Mouse (Mus musculus): Measurements from ENCODE around the gene Dnah5.
"Not testable (repeated sequence)": the region's sequence is repeated elsewhere in the genome, so short reads cannot be mapped to it uniquely, and the experiment has no call there.

The Dnah5 gene

DNA sequence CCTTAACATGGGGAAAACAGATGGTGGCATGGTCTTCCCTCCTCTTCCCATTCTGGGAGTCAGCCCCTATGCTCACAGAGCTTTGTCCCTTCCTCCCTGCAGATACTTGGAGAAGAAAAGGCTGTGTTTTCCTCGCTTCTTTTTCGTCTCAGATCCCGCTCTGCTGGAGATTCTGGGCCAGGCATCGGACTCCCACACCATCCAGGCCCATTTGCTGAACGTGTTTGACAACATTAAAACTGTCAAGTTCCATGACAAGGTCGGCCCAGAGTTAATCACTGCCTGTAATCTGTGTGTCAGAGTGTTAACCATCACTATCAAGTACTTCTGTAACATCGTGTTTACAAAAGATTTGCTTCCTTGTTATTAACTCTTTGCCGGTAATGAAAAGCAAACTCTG, 103.6 kb downstream of the Dnah5 start:
- no peak for DNase-seq (ENCODE audit: low read depth)

DNA sequence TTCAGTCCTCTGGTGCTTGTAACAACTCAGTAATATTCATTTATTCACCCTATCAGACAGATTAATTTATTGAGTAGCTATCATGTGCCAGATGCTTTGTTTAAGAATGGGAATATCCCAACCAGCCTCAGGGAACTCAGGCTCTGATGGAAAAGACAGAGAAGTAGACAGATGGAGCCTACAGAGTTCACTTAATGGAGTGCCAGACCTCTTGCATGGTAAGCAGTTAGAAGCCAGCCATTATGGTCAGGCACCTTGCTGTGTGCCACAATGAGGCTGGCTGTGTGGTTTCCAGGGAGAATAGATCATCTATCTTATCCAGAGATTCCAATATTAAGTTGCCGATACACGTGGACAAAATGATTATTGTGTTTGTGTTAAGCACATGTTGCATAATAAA, 104.3 kb downstream of the Dnah5 start:
- no peak for DNase-seq (ENCODE audit: low read depth)

DNA sequence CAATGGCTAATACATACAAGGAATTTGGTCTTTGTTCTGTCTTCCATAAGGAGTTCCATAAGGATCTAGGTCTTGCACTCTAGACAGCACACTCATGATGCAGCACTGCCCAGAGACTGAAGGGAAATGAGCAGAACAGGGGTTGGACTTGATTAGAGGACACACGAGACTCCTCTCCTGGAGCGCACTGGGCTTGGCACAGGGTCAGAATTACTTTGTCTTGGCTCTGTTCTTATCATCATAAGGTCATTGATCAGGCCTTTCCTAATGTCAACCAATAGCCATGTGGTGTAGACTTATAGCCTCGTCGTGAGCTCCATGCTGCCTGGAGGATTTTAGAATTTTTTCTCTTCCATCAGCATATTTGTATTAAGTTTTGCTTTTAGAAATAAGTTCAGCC, 107.0 kb downstream of the Dnah5 start:
- no peak for DNase-seq (ENCODE audit: low read depth)

DNA sequence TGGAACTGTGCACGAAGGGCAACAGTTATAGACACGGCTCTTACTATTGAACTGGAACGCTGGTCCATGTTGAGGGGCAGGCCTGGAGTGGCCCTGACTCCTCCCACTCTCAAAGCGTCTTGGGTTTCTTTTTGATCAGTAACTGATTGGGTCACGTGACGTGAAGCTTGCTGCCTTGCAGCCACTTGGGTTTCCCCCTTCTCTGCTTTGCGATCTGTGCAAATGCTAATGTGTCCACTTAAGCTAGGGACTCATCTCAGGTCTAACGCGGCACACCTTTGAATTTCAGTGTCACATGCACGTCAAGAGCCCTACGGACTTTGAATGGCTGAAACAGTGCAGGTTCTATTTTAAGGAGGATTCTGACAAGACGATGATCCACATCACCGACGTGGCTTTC, 109.9 kb downstream of the Dnah5 start:
- no peak for DNase-seq (ENCODE audit: low read depth)

DNA sequence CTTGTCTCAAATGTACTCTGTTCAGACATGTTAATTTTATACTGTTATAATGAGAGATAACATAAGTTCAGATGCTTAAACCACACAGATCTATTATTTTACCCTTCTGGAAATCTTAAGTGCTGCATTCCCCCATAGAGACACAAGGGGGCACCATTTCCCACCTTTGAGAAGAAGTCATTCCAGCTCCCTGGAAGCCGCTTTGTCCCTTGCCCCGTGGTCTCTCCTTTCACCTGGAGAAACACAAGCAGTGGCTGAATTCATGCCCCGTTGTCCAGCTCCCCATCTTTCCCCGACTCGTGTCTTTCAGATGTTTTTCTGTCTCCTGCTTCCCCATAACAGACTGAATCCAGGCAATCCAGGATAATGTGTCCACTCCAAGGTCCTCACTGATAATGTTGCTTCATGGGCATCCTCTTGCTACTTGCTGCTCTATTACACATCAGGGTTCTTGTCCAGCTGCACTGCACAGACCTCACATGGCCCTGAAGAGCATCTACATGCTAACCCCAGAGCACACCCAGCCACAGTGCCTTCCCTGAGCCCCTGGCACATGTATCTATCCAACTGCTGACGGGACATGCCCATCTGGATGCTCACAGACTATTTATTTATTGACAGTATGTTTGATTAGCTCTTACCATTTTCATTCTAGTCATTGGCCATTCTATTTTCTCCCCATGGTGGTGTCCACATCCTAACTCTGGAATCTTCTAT, 112.4 kb downstream of the Dnah5 start:
- DNase-seq (ENCODE audit: low read depth), result no peak

DNA sequence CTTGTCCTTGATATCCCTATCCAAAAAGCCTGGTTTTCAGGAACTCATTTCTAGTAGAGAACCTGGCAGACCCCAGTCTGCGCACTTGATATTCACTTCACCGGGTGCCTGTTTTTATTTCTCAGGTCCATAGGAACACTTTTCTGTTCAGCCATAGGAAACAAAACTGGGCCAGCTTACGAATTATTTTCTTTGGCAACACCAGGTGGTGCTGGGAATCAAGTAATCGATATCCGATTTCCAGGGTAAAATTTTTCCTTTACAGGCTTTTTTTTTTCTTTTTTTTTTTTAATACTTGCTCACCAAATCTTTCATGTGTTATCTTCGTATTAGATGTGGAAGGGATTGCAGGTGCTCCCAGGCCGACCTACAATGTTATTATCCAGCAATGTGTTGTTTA, 119.0 kb downstream of the Dnah5 start:
- no peak for DNase-seq (ENCODE audit: low read depth)

DNA sequence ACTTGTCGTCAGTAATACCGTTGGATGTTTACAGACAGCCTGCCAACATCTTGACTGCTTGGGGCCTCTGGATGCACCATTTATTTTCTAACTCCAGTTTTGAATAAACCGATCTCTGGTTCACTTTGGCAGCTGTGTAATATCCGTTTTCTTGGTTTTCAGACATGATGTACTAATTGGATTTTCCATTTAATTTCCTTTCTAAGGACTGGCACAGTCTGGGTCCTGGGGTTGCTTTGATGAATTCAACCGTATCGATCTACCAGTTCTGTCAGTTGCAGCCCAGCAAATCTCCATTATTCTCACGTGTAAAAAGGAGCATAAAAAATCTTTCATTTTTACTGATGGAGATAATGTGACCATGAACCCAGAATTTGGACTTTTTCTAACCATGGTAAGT, 123.4 kb downstream of the Dnah5 start:
- DNase-seq (ENCODE audit: low read depth), result no peak

DNA sequence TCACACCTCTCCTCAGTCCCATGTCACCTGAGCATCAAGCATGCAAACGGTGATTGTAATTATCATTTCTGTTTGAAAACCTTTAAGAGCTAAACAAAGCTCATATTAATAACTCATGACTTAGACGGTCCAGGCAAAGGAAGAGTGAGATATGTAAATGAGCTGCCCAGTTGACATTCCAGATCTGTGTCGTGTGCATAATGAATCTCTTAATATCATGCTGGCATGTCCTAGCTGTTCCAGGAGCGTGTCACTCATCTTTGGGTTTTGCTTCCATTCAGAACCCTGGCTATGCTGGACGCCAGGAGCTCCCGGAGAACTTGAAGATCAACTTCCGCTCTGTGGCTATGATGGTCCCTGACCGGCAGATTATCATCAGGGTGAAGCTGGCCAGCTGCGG, 123.9 kb downstream of the Dnah5 start:
- no peak for DNase-seq (ENCODE audit: low read depth)

DNA sequence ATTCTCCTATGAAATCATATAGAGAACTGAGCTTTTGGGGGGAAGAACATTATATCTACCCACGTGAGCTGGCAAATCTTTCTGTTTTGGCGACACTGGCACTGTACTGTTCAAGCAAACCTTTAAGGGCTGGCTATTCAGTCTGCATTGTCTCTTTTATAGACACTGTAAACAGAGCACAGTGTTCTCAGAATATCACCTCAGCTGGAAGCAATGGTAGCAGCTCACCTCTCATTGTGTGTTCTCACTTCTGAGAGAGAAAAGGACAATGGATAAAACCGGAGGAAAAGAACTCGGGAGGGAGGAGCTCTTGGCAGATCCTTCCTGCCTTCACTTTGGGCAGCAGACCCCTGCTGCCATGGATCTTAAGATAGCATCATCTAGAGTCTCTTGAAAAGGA, 137.6 kb downstream of the Dnah5 start:
- DNase-seq (ENCODE audit: low read depth), result no peak

DNA sequence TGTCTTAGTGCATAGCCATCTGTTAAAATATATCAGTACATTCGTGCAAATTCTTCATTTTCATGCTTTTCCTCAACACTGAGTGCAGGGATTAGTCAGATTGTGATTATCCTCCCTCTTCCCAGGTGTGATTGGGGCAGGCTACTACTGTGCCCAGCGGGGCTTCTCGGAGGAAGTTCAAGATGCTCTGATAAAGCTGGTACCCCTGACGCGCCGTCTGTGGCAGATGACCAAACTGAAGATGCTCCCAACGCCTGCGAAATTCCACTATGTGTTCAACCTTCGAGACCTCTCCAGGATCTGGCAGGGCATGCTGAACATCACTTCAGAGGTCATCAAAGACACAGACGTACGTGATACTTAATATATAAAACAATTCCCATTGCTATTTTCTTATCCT, 164.0 kb downstream of the Dnah5 start:
- no peak for DNase-seq (ENCODE audit: low read depth)

DNA sequence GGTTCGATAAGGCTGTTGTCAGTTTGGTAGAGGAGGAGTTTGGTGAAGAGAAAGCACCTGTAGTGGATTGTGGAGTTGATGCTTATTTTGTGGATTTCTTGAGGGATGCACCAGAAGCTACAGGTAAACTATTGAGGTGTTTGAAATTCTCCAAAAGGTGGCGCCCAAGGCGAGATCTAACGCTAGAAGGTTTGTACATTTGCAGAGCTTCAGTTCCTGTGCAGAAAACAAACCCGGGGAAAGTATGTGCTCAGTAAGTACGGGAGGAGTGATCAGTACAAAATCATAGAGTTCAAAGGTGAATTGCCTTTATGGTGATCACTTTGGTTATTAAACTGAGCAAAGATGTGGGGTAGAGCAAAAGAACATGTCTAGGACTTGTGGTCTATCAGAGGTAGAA, 166.9 kb downstream of the Dnah5 start:
- no peak for DNase-seq (ENCODE audit: low read depth)

DNA sequence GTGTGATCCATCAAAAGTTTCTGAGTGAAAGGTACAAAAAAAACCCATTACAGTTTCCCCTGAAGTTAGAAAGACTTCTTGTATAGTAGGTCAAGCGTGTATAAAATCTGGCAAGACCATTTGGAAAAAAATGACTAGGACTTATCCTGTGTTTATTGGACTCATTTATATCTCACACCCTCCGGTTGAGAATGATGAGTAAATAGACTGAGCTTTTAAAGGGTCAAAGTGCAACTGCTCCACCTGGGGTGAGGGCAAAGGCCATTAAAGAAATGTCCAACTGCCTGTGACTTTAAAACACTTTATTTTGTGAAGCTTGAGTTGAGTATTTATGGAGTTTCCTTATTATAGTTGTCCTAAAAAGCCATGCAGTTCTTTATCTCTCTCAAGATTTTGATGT, 168.0 kb downstream of the Dnah5 start:
- no peak for DNase-seq (ENCODE audit: low read depth)

DNA sequence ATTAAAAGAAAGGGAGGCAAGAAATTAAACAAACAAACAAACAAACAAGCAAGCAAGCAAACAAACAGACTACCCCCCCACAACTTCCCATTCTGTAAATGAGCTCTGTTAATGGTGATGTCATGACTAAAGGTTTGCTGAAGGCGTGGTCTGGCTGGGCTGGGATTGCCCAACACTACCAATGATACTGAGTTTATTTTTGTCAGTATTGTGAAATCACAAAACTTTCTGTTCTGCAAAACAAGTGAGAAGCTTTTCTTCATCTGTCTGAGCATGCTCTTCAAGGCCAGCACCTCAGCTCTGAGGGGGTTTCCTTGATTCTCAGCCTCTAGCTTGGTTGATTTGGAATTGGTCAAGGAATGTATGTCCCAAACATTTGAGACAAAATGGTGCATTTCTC, 170.8 kb downstream of the Dnah5 start:
- DNase-seq (ENCODE audit: low read depth), result no peak

DNA sequence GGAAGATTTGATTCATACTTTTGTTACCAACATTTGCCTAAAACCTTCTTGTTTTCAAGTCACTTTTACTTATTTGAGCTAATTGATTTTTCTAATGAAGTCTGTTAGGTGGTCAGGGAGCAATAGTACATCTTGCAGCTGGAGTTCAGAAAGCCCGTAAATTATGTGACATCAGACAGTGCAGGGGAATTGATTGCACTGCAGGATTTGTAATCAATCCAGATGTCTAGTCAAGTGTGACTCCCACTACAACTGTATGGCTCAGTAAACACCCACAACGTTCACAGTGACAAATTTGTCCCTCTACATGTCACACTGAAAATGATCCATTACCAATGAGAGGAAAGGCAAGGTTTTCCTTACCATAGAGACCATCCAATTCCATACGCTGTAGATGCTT, 177.4 kb downstream of the Dnah5 start:
- DNase-seq (ENCODE audit: low read depth), result no peak

DNA sequence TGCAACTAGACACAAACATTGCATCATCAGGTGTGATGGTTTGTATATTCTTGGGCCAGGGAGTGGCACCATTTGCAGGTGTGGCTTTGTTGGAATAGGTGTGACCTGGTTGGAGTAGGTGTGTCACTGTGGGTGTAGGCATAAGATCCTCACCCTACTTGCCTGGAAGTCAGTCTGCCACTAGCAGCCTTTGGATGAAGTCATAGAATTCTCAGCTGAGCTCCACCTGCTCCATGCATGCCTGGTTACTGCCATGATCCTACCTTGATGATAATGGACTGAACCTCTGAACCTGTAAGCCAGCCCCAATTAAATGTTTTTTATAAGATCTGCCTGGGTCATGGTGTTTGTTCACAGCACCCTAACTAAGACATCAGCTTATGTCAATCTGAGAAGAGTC, 190.2 kb downstream of the Dnah5 start:
- not testable (repeated sequence) for DNase-seq (ENCODE audit: low read depth)

DNA sequence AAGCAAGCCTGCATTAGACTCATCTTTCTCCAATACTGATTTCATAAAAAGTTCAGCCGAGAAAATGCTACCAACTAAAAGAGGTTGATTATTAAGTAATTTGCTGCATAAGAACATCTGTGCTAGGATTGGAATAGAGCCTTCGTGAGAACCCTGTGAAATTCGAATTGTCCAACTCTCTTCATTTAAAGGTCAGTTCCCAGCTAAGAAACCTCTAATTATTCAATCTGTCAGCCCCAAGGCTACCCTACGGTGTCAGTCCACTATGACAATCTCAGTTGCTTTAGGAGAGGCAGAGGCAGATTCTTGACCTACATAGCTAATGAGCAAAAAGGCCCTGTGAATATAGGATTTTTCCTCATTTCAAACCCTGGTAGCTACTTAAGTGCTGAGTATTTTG, 191.9 kb downstream of the Dnah5 start:
- no peak for DNase-seq (ENCODE audit: low read depth)

DNA sequence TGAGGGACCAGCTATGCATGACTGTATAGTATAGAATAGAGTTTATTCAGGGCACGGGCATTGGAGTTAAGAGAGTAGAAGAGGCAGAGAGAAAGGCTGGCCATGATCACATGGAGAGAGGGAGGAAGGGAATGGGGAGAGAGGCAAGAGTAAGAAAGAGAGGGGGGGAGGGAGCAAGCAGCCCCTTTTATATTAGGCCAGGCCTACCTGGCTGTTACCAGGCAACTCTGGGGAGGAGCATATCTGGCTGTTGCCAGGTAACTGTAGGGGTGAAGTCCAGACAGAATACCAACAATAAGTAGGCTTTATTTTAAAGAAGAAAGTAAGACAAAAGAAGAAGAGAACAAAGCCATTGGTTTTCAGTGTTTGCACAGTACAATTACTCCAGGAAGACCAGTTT, 194.9 kb downstream of the Dnah5 start:
- no peak for DNase-seq (ENCODE audit: low read depth)

DNA sequence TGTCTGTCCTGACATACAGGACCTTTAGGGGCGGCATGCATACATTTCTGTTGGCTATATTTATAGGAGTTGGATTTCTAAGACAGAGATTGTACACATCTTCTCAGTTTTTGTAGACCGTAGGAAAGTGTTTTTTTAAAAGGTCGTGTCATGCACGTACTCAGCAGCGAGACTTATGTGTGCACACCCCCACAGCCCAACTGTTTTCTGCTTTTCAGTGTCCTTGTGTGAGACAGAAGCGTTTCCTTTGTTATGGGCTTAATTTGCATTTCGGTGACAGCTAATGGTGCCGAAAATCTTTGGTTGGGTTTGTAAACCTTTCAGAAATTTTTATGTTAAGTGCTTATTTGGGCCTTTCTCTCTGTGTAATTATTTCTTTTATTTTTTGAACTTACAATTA, 195.7 kb downstream of the Dnah5 start:
- no peak for DNase-seq (ENCODE audit: low read depth)

DNA sequence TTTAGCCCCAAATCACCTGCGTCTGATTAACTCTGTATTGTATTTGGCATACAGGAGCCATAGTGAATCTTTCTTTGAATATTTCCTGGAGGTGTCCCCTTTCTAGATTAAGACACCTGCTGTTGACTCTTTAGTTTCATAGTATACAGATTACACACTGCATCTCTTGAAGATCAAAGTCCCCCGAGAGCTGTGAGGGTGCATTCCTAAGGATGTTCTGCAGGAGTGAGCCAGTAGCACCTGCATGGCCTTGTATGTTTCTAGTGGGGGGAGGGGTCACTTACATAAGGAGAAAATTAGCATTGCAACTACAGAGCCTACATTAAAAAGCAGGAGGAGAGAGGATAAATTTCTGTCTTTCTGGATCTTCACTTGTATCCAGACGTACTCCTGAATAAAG, 201.1 kb downstream of the Dnah5 start:
- no peak for DNase-seq (ENCODE audit: low read depth)

DNA sequence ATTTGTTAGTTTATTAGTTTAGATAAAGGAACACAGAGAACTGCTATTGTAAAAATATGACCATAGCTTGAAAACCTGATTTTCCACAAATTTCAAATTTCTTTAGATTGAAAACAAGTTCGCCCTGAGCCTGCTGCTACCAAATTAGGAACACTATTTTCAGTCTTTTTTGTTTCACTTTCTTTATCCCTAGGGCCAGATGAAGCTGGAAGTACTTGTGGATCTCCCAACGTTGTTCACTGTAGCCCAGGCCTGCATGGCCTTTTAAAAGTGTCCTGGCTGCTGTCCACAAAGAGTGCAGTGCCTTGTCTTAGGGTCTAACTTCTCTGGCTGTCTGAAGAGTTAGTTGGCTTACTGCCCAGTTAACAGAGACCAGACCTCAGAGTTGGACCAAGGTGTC, 201.6 kb downstream of the Dnah5 start:
- DNase-seq (ENCODE audit: low read depth), result no peak

DNA sequence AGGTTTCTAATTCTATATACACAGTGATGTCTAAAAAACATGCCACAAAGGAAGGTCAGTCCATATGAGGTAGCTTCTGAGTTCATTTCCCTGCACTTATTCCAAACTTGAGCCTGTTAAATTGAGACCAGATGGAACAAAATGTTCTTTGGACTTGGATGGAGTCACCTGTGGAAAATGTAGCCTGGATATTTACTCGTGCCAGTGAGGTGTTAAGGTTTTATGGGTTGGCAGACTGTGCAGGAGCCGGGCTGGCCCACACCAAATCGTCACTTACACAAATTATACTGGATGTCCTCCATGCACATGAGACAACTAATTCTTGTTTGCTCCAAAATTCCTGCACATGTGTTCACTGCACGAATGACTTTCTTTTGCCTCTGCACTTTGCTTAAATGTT, 236.2 kb downstream of the Dnah5 start:
- DNase-seq (ENCODE audit: low read depth), result no peak

DNA sequence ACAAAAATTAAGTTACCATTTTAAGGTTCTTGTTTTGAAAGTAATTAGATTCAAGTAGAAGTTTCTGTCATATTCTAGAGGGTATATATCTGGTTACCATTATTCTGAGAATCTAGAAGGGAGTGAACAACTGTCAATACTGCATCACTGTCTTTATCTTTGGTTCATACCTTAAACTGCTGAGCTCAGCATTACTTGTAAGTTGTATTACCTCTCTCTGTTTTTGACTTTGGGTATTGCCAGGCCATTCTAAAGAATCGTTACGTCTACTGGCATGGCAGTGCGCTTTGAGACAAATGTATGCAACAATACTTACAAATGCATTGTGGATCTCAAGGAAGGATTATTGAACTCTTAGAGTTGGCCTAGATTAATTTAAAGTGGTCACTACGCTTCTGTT, 240.9 kb downstream of the Dnah5 start:
- DNase-seq (ENCODE audit: low read depth), result no peak

DNA sequence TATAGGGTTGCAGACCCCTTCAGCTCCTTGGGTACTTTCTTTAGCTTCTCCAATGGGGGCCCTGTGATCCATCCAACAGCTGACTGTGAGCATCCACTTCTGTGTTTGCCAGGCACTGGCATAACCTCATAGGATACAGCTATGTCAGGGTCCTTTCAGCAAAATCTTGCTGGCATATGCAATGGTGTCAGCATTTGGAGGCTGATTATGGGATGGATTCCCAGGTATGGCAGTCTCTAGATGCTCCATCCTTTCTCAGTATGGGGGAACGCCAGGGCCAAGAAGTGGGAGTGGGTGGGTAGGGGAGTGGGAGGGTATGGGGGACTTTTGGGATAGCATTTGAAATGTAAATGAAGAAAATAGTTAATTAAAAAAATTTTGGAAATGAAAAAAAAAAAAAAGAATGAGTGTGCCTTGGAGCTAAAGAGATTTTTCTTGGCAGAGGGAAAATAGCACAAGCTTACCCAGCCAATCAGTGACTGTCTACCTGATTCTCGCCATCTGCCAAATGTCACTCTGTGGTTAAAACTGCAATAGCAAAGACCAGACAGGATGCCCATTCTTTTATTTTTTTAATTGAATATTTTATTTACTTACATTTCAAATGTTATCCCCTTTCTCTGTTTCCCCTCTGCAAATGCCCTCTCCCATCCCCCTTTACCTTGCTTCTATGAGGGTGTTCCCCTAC, 257.7 kb downstream of the Dnah5 start:
- DNase-seq (ENCODE audit: low read depth), result not testable (repeated sequence)

DNA sequence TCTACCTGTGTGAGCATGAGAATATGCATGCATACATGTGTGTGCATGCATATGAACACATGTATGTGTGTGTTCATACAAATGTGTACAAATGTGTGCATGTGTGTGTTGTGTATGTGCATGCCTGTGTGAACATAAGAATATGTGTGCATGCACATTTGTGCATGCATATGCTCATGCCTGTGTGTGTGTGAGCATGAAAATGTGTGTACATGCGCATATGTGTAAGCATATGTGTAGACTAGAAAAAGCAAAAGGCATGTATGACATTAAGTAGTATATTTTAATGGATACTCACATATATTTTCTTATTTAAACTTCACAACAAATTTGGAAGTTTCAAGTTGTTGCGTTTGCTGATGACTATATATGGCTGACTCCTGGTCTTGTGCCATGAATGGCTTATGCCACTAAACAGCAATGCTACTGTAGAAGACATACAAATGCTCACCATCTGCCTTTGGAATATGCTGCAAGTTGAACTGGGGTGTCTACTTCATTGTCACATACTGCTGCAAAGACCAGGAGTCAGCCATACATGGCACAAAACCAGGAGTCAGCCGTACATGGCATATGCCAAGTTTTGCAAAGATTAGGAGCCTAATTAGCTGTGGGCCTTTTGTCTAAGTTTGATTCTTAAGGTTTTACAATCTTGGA, 263.2 kb downstream of the Dnah5 start:
- no peak for DNase-seq (ENCODE audit: low read depth)
